Comparison of ENCODE assay signal across 8 mouse cellular contexts in genomic region chr16:91352084-91352562, GRCm38 (mm10). TPM values are rescaled to one million over a fixed set of nuclear protein-coding genes. Genes with fewer than 3 reads are reported as not detected.
DNase-seq lines count a peak whose midpoint lies in the region; ATAC-seq and TF ChIP-seq lines count a peak whose summit lies in the region.
"Had no signal": no experiment of that assay in that cellular context is flagged by ENCODE, and none has a peak within 500 bp of the region (broad histone marks: within the 10 kb centered on the region; RNA-seq: fewer than 3 reads in every experiment).

No protein-coding gene starts in this region.

- ATAC-seq in G1E (ENCODE audit: extremely low read depth, insufficient number of reproducible peaks, low FRiP score, poor library complexity, severe bottlenecking), result no peak
- peak; percentile 68 for ATAC-seq in erythroblast, adult 5-6 weeks (replicated peaks; ENCODE audit: low FRiP score, poor library complexity, severe bottlenecking)

- H3K4me1 ChIP-seq in G1E (ENCODE audit: insufficient read depth, low read depth, low read length), result peaks cover 49% of the 10 kb centered on the region
- peaks cover 15% of the 10 kb centered on the region for H3K4me1 ChIP-seq in bone marrow, adult 2 months (ENCODE audit: control insufficient read depth, insufficient read depth, low read length)
- H3K4me1 ChIP-seq: limb, embryonic 12.5 days had no signal

- no peaks in the 10 kb centered on the region for H3K27me3 ChIP-seq in G1E (ENCODE audit: insufficient read depth, low read length)

- H3K9me3 ChIP-seq in G1E (replicated peaks), result no peaks in the 10 kb centered on the region
- H3K9me3 ChIP-seq: limb, embryonic 12.5 days had no signal

- intact Hi-C loops in heart, postnatal 10 days (cut with DNase I), result loop anchor here (1.0 kb wide), 1 partner anchor 271 kb away; no protein-coding TSS in a partner anchor

- peak; percentile 55 for TF ChIP-seq CTCF in G1E (IDR thresholded peaks at IDR 0.05; ENCODE audit: low read depth, low read length)
- TF ChIP-seq CTCF in bone marrow, adult 2 months (IDR thresholded peaks at IDR 0.05; ENCODE audit: control insufficient read depth, insufficient read depth, low read length), result peak; percentile 76

- 3% methylated on average over 7 of the region's 7 CpGs for WGBS in bone marrow, adult 2 months
- 5% methylated on average over 7 of the region's 7 CpGs for WGBS in macrophage (ENCODE audit: missing documents)

- no peak for DNase-seq in G1E (ENCODE audit: low spot score)
- peak; percentile 79 to 88 for DNase-seq in heart, postnatal 10 days
- peak; percentile 55 to 75 for DNase-seq in layer of hippocampus, postnatal 36 days
- peak; percentile 70 for DNase-seq in right cerebral cortex, postnatal 14 days

- H3K4me3 ChIP-seq in G1E (ENCODE audit: low read depth, low read length) (peak overlapping the region; percentile 59; the same call in 1 of the 2 replicates), macrophage (ENCODE audit: inconsistent target) (no peak overlapping the region)
- H3K4me3 ChIP-seq in bone marrow, adult 2 months (replicated peaks; ENCODE audit: control insufficient read depth, low read depth, low read length), result no peak overlapping the region
- H3K4me3 ChIP-seq: limb, embryonic 12.5 days had no signal

- H3K27ac ChIP-seq in bone marrow, adult 2 months (ENCODE audit: control insufficient read depth, insufficient read depth, low read depth, low read length, poor library complexity), result peak overlapping the region; percentile 82
- H3K27ac ChIP-seq in macrophage, result peak overlapping the region; percentile 99
- H3K27ac ChIP-seq: limb, embryonic 12.5 days had no signal

- no peaks in the 10 kb centered on the region for H3K36me3 ChIP-seq in G1E (replicated peaks)
- no peaks in the 10 kb centered on the region for H3K36me3 ChIP-seq in macrophage (ENCODE audit: inconsistent target)
- H3K36me3 ChIP-seq: limb, embryonic 12.5 days had no signal

- no peak for TF ChIP-seq POLR2A in bone marrow, adult 2 months (IDR thresholded peaks at IDR 0.05; ENCODE audit: borderline replicate concordance, control insufficient read depth, low read depth, low read length)

- no peaks in the 10 kb centered on the region for H3K79me2 ChIP-seq in macrophage (ENCODE audit: inconsistent target)

RNA-seq across cellular contexts. Expression of gene Ifnar2, which starts 20.5 kb away (rescaled TPM):
- total RNA-seq in G1E (2014; fragmentation: Nextera tagmentation) (165 and 186 TPM in 2 replicates), G1E (2017) (66.5 and 67.3 TPM in 2 replicates)
- polyA plus RNA-seq in G1E (2012) (27.3 and 35.1 TPM in 2 replicates), macrophage (2018) (183 to 327 TPM (median 193 TPM) in 3 replicates)
- 32.5 and 41.1 TPM in 2 replicates for polyA plus RNA-seq in bone marrow, adult 2 months (2011; ENCODE audit: insufficient read depth, insufficient read length, low replicate concordance, missing spikeins)
- total RNA-seq in erythroblast, adult 5-6 weeks (2015; ENCODE audit: low replicate concordance), result 126 and 156 TPM in 2 replicates
- 132 and 164 TPM in 2 replicates for total RNA-seq in erythroblast, adult 5-6 weeks (2017; ENCODE audit: low replicate concordance)
- 10 to 100 TPM; 39.1 to 42.0 TPM for total RNA-seq in heart, postnatal 10 days (2021)
- total RNA-seq in layer of hippocampus, postnatal 36 days (2021), result 10 to 100 TPM; 20.6 to 23.0 TPM
- 100 to 1,000 TPM; 154 to 353 (median 191) TPM for total RNA-seq in macrophage (2018; cell fraction: chromatin; rRNA removed)
- 100 to 1,000 TPM; 175 to 241 (median 207) TPM for total RNA-seq in macrophage (2018; cell fraction: cytosol; rRNA removed)
- total RNA-seq in macrophage (2018; cell fraction: nucleus; rRNA removed), result 100 to 1,000 TPM; 188 to 308 (median 236) TPM

RNA-seq across cellular contexts. Expression of gene Gm21970, which starts 39.4 kb away (rescaled TPM):
- total RNA-seq in G1E (2014; fragmentation: Nextera tagmentation) (8.9 and 18.1 TPM in 2 replicates), G1E (2017) (not detected in 2 replicates)
- polyA plus RNA-seq in G1E (2012) (not detected in 2 replicates), macrophage (2018) (not detected in 3 replicates)
- not detected in 2 replicates for polyA plus RNA-seq in bone marrow, adult 2 months (2011; ENCODE audit: insufficient read depth, insufficient read length, low replicate concordance, missing spikeins)
- total RNA-seq in erythroblast, adult 5-6 weeks (2015; ENCODE audit: low replicate concordance), result 12.3 TPM in 1 of 2 replicates, not detected in the other
- 7.8 TPM in 1 of 2 replicates, not detected in the other for total RNA-seq in erythroblast, adult 5-6 weeks (2017; ENCODE audit: low replicate concordance)
- total RNA-seq in heart, postnatal 10 days (2021), result not detected
- not detected for total RNA-seq in layer of hippocampus, postnatal 36 days (2021)
- total RNA-seq in macrophage (2018; cell fraction: chromatin; rRNA removed), result not detected
- under 1 TPM in 8 of 26 experiments, not detected in 18; 0.23 to 0.80 (median 0.37) TPM for total RNA-seq in macrophage (2018; cell fraction: cytosol; rRNA removed)
- 1 to 10 TPM in 1 of 26 experiments, not detected in 25; 1.6 TPM for total RNA-seq in macrophage (2018; cell fraction: nucleus; rRNA removed)
- polyA plus RNA-seq: limb, embryonic 12.5 days had no signal

RNA-seq across cellular contexts. Expression of gene Il10rb, which starts 53.8 kb away (rescaled TPM):
- total RNA-seq in G1E (2014; fragmentation: Nextera tagmentation) (137 and 144 TPM in 2 replicates), G1E (2017) (87.8 and 101 TPM in 2 replicates)
- polyA plus RNA-seq in G1E (2012) (16.7 and 18.3 TPM in 2 replicates), macrophage (2018) (357 to 533 TPM (median 380 TPM) in 3 replicates)
- polyA plus RNA-seq in bone marrow, adult 2 months (2011; ENCODE audit: insufficient read depth, insufficient read length, low replicate concordance, missing spikeins), result 24.1 and 25.9 TPM in 2 replicates
- 43.9 and 52.3 TPM in 2 replicates for total RNA-seq in erythroblast, adult 5-6 weeks (2015; ENCODE audit: low replicate concordance)
- total RNA-seq in erythroblast, adult 5-6 weeks (2017; ENCODE audit: low replicate concordance), result 39.4 and 48.8 TPM in 2 replicates
- 100 to 1,000 TPM in 1 of 2 experiments, 10 to 100 TPM in 1; 82.7 to 101 TPM for total RNA-seq in heart, postnatal 10 days (2021)
- total RNA-seq in layer of hippocampus, postnatal 36 days (2021), result 1 to 10 TPM; 8.9 to 9.2 TPM
- total RNA-seq in macrophage (2018; cell fraction: chromatin; rRNA removed), result 100 to 1,000 TPM; 195 to 513 (median 266) TPM
- total RNA-seq in macrophage (2018; cell fraction: cytosol; rRNA removed), result 100 to 1,000 TPM; 302 to 435 (median 372) TPM
- 100 to 1,000 TPM; 321 to 683 (median 404) TPM for total RNA-seq in macrophage (2018; cell fraction: nucleus; rRNA removed)
